Mouse (Mus musculus): Measurements from ENCODE around the gene Hist1h3f. TPM values are rescaled to one million over a fixed set of nuclear protein-coding genes. Genes with fewer than 3 reads are reported as not detected.
"Not testable (repeated sequence)": the region's sequence is repeated elsewhere in the genome, so short reads cannot be mapped to it uniquely, and the experiment has no call there.

Gene Hist1h3f
- total and polyA plus RNA-seq, 2 experiments from 2014 or later: 0.16 to 466 TPM

GRCm38 (mm10) chr13:23583387-23584068 lies 39.7 kb downstream of the Hist1h3f start:
- Histone ChIP-seq H3K9ac (replicated peaks; ENCODE audit: low read length) (no peak overlapping the region), H3K36me3 (ENCODE audit: insufficient read depth, low read length) (no peaks in the 10 kb centered on the region), H3K27ac (no peak overlapping the region), H3K27me3 (ENCODE audit: insufficient read depth, low read length) (no peaks in the 10 kb centered on the region), H3K4me1 (ENCODE audit: insufficient read depth, low read length) (peaks cover 8% of the 10 kb centered on the region; the same call in 1 of the 2 replicates), H3K9me3 (ENCODE audit: low read length) (no peaks in the 10 kb centered on the region), H3K4me2 (ENCODE audit: low read depth, low read length) (no peak overlapping the region), H3K4me3 (ENCODE audit: low read length) (no peak overlapping the region)
- TF ChIP-seq CTCF (IDR thresholded peaks at IDR 0.05; ENCODE audit: low read depth): no peak
- ATAC-seq (no peak), DNase-seq (ENCODE audit: low spot score) (no peak)

DNA sequence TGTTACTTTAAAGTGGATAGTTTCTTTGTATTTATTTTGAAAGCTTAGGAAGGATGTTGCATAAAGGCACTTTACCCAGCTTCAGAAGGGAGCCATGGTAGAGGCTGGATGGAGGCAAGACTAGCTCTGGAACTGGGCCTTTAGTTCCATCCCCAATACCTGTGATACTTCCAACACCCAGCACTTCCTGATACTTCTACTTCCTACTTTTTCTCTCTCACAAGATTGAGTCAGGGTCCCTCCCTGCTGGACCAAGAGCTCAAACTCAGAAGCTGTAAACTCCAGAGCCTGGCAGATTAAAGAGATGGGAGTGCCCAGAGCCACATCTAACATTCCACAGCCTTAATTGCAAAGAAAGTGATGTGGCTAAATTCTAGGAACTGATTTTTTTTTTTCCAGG lies 40.5 kb downstream of the Hist1h3f start:
- H3K4me1 ChIP-seq (ENCODE audit: insufficient read depth, low read length): peaks cover 8% of the 10 kb centered on the region; the same call in 1 of the 2 replicates
- H3K9me3 ChIP-seq (ENCODE audit: low read length): no peaks in the 10 kb centered on the region
- peak overlapping the region; percentile 92 for H3K27ac ChIP-seq
- ATAC-seq (no peak), DNase-seq (ENCODE audit: low spot score) (no peak)
- H3K9ac ChIP-seq (replicated peaks; ENCODE audit: low read length): peak overlapping the region; percentile 68
- H3K27me3 ChIP-seq (ENCODE audit: insufficient read depth, low read length): no peaks in the 10 kb centered on the region
- H3K36me3 ChIP-seq (ENCODE audit: insufficient read depth, low read length): no peaks in the 10 kb centered on the region
- TF ChIP-seq CTCF (IDR thresholded peaks at IDR 0.05; ENCODE audit: low read depth): no peak
- H3K4me2 ChIP-seq (ENCODE audit: low read depth, low read length): peak overlapping the region; percentile 94
- H3K4me3 ChIP-seq (ENCODE audit: low read length): peak overlapping the region; percentile 49

DNA sequence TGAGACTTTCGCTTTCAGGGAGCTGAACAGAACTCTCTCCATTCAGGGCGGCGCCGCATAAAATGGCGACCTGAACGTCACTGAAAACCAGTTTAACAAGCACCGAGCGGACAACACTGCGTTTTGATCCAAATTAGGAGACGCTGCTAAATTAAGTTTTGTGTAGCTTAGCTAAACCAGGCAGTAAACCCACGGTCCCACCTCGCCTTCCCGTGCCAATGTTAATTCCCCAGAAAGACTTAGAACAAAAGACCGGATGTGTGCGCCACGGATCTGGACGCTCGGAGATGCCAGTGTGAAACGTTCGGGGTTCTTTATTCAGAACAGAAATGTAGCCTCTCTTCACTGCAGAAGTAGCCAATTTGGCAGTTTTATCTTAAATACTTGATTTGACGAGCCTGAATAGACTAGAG lies 41.2 kb downstream of the Hist1h3f start:
- 0 out of 2 replicates have a peak, but pooled peaks have one; percentile 19 for ATAC-seq
- no peak for TF ChIP-seq CTCF (IDR thresholded peaks at IDR 0.05; ENCODE audit: low read depth)
- Histone ChIP-seq H3K4me2 (ENCODE audit: low read depth, low read length) (peak overlapping the region; percentile 94), H3K27ac (peak overlapping the region; percentile 92), H3K9me3 (ENCODE audit: low read length) (no peaks in the 10 kb centered on the region), H3K4me3 (ENCODE audit: low read length) (peak overlapping the region; percentile 49), H3K27me3 (ENCODE audit: insufficient read depth, low read length) (no peaks in the 10 kb centered on the region), H3K36me3 (ENCODE audit: insufficient read depth, low read length) (no peaks in the 10 kb centered on the region), H3K4me1 (ENCODE audit: insufficient read depth, low read length) (peaks cover 8% of the 10 kb centered on the region; the same call in 1 of the 2 replicates), H3K9ac (replicated peaks; ENCODE audit: low read length) (peak overlapping the region; percentile 68)
- peak; percentile 72 for DNase-seq (ENCODE audit: low spot score)
- WGBS: under 1% methylated on average over 21 of the region's 21 CpGs

- peak overlapping the region; percentile 92 for H3K27ac ChIP-seq
- peak overlapping the region; percentile 49 for H3K4me3 ChIP-seq (ENCODE audit: low read length)
- not testable (repeated sequence) for H3K27me3 ChIP-seq (ENCODE audit: insufficient read depth, low read length); H3K36me3 ChIP-seq (ENCODE audit: insufficient read depth, low read length); H3K4me1 ChIP-seq (ENCODE audit: insufficient read depth, low read length); H3K9me3 ChIP-seq (ENCODE audit: low read length)
- peak; percentile 89 for ATAC-seq
- WGBS: under 1% methylated on average over 18 of the region's 36 CpGs
- peak overlapping the region; percentile 94 for H3K4me2 ChIP-seq (ENCODE audit: low read depth, low read length)
- H3K9ac ChIP-seq (replicated peaks; ENCODE audit: low read length): peak overlapping the region; percentile 68
- DNase-seq (ENCODE audit: low spot score): peak; percentile 91
Measured at GRCm38 (mm10) chr13:23585442-23586098, 41.7 kb downstream of the Hist1h3f start.

- ATAC-seq (no peak), DNase-seq (ENCODE audit: low spot score) (peak; percentile 24)
- H3K9me3 ChIP-seq (ENCODE audit: low read length): no peaks in the 10 kb centered on the region
- H3K27me3 ChIP-seq (ENCODE audit: insufficient read depth, low read length): no peaks in the 10 kb centered on the region
- peak overlapping the region; percentile 49 for H3K4me3 ChIP-seq (ENCODE audit: low read length)
- TF ChIP-seq CTCF (IDR thresholded peaks at IDR 0.05; ENCODE audit: low read depth): no peak
- H3K36me3 ChIP-seq (ENCODE audit: insufficient read depth, low read length): no peaks in the 10 kb centered on the region
- H3K4me2 ChIP-seq (ENCODE audit: low read depth, low read length): peak overlapping the region; percentile 94
- H3K4me1 ChIP-seq (ENCODE audit: insufficient read depth, low read length): peaks cover 8% of the 10 kb centered on the region; the same call in 1 of the 2 replicates
- 1% methylated on average over 22 of the region's 22 CpGs for WGBS
- peak overlapping the region; percentile 67 for H3K27ac ChIP-seq
- peak overlapping the region; percentile 21 for H3K9ac ChIP-seq (replicated peaks; ENCODE audit: low read length)
Measured at GRCm38 (mm10) chr13:23586099-23586939, 42.5 kb downstream of the Hist1h3f start.

DNA sequence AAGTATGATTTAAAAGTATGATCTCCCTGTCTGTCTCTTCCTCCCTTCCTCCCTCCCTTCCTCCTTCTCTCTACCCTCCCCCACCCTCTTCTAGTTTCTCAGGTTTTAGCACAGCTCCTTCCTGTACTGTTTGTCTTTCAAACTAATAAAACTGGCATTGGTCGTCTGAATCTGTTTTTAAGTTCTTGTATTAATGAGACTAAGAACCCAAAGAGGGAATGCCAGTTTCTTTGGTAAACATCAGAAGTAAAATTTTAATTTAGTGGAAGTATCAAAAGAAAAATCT lies 43.0 kb downstream of the Hist1h3f start:
- peak overlapping the region; percentile 21; the same call in 1 of the 2 replicates for H3K9ac ChIP-seq (replicated peaks; ENCODE audit: low read length)
- peak overlapping the region; percentile 49 for H3K4me3 ChIP-seq (ENCODE audit: low read length)
- H3K27ac ChIP-seq: peak overlapping the region; percentile 67; the same call in 1 of the 2 replicates

More for the DNA sequence above, 43.0 kb downstream of the Hist1h3f start:
- Histone ChIP-seq H3K4me1 (ENCODE audit: insufficient read depth, low read length) (peaks cover 6% of the 10 kb centered on the region; the same call in 1 of the 2 replicates), H3K36me3 (ENCODE audit: insufficient read depth, low read length) (no peaks in the 10 kb centered on the region), H3K27me3 (ENCODE audit: insufficient read depth, low read length) (no peaks in the 10 kb centered on the region), H3K4me2 (ENCODE audit: low read depth, low read length) (peak overlapping the region; percentile 94), H3K9me3 (ENCODE audit: low read length) (no peaks in the 10 kb centered on the region)
- no peak for ATAC-seq
- 0% methylated on average over 1 of the region's 1 CpGs for WGBS
- no peak for DNase-seq (ENCODE audit: low spot score)
- TF ChIP-seq CTCF (IDR thresholded peaks at IDR 0.05; ENCODE audit: low read depth): no peak
